Mouse (Mus musculus): ENCODE measurements around the gene Hcn3. TPM values are rescaled to one million over a fixed set of nuclear protein-coding genes. Genes with fewer than 3 reads are reported as not detected.

Hcn3 gene
- polyA plus RNA-seq, 1 experiment from 2014 or later, result 3.6 TPM

- H3K4me1 ChIP-seq, result peaks cover 6% of the 10 kb centered on the region
- peaks cover 13% of the 10 kb centered on the region for H3K36me3 ChIP-seq
- no peak overlapping the region for H3K4me3 ChIP-seq
- no peak overlapping the region for H3K9ac ChIP-seq
- H3K9me3 ChIP-seq, result no peaks in the 10 kb centered on the region
- no peak overlapping the region for H3K4me2 ChIP-seq
- H3K27me3 ChIP-seq, result no peaks in the 10 kb centered on the region
- 57% methylated on average over 1 of the region's 1 CpGs for WGBS
- no peak for ATAC-seq (ENCODE audit: insufficient number of reproducible peaks, insufficient read depth, low FRiP score, low TSS enrichment, low read depth)
- H3K27ac ChIP-seq, result no peak overlapping the region
Measured at GRCm38 (mm10) chr3:89193351-89193750, 33.4 kb upstream of the Hcn3 start.

- no peaks in the 10 kb centered on the region for H3K27me3 ChIP-seq
- no peak for ATAC-seq (ENCODE audit: insufficient number of reproducible peaks, insufficient read depth, low FRiP score, low TSS enrichment, low read depth)
- H3K4me3 ChIP-seq, result no peak overlapping the region
- no peak overlapping the region for H3K4me2 ChIP-seq
- no peaks in the 10 kb centered on the region for H3K9me3 ChIP-seq
- peaks cover 33% of the 10 kb centered on the region for H3K36me3 ChIP-seq
- 81% methylated on average over 8 of the region's 8 CpGs for WGBS
- H3K27ac ChIP-seq, result no peak overlapping the region
- H3K9ac ChIP-seq, result no peak overlapping the region
- H3K4me1 ChIP-seq, result peaks cover 6% of the 10 kb centered on the region
Measured at GRCm38 (mm10) chr3:89190436-89190835, 30.4 kb upstream of the Hcn3 start.

GRCm38 (mm10) chr3:89188478-89188875 is 28.5 kb upstream of the Hcn3 start:
- H3K27ac ChIP-seq, result no peak overlapping the region
- H3K4me1 ChIP-seq, result peaks cover 26% of the 10 kb centered on the region
- WGBS, result 56% methylated on average over 12 of the region's 12 CpGs
- ATAC-seq (ENCODE audit: insufficient number of reproducible peaks, insufficient read depth, low FRiP score, low TSS enrichment, low read depth), result no peak
- H3K9ac ChIP-seq, result no peak overlapping the region
- no peak overlapping the region for H3K4me2 ChIP-seq
- no peaks in the 10 kb centered on the region for H3K9me3 ChIP-seq
- no peaks in the 10 kb centered on the region for H3K27me3 ChIP-seq
- no peak overlapping the region for H3K4me3 ChIP-seq
- H3K36me3 ChIP-seq, result peaks cover 33% of the 10 kb centered on the region

DNA sequence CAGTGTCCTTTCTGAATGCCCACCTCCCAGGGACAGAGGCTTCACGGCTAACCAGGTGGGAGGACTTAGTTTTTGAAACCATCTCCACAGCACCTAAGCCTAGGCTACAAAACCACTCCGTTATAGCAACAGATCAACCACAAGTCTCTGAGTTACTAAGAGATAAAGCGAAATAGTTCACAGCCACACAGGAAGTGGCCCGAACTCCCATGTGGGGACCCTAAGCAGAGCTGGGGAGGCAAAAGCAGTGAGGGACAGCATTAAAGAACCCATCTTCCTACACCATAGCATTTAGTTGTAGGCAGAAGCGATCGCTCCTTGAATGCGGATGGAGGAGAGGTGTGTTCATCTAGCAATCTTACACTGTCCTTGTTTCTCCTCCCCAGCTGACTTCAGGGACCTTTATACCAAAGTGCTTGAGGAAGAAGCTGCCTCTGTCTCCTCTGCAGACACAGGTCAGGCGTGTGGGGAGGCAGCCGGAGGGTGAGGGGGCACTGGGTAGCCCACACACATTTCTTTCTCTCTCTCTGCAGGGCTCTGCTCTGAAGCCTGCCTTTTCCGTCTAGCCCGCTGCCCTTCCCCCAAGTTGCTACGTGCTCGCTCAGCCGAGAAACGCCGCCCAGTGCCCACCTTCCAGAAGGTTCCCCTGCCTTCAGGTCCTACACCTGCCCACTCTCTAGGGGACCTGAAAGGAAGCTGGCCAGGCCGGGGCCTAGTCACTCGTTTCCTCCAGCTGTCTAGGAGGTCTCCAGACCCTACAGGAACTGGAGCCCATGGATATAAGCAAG is 27.9 kb upstream of the Hcn3 start:
- Histone ChIP-seq H3K4me3 (no peak overlapping the region), H3K9ac (no peak overlapping the region), H3K9me3 (no peaks in the 10 kb centered on the region), H3K36me3 (peaks cover 33% of the 10 kb centered on the region), H3K4me1 (peaks cover 27% of the 10 kb centered on the region), H3K27me3 (no peaks in the 10 kb centered on the region), H3K27ac (no peak overlapping the region), H3K4me2 (no peak overlapping the region)
- 66% methylated on average over 18 of the region's 18 CpGs for WGBS
- ATAC-seq (ENCODE audit: insufficient number of reproducible peaks, insufficient read depth, low FRiP score, low TSS enrichment, low read depth), result no peak

- H3K4me2 ChIP-seq, result no peak overlapping the region
- no peaks in the 10 kb centered on the region for H3K27me3 ChIP-seq
- ATAC-seq (ENCODE audit: insufficient number of reproducible peaks, insufficient read depth, low FRiP score, low TSS enrichment, low read depth), result 0 out of 2 replicates have a peak, but pooled peaks have one; percentile 3
- H3K9ac ChIP-seq, result no peak overlapping the region
- WGBS, result 39% methylated on average over 23 of the region's 23 CpGs
- H3K4me1 ChIP-seq, result peaks cover 32% of the 10 kb centered on the region
- H3K36me3 ChIP-seq, result peaks cover 39% of the 10 kb centered on the region
- no peak overlapping the region for H3K4me3 ChIP-seq
- no peak overlapping the region for H3K27ac ChIP-seq
- no peaks in the 10 kb centered on the region for H3K9me3 ChIP-seq
Measured at GRCm38 (mm10) chr3:89187197-89187596, 27.2 kb upstream of the Hcn3 start.

GRCm38 (mm10) chr3:89183959-89184315 is 23.9 kb upstream of the Hcn3 start:
- Histone ChIP-seq H3K4me1 (peaks cover 39% of the 10 kb centered on the region), H3K27ac (no peak overlapping the region), H3K36me3 (peaks cover 65% of the 10 kb centered on the region), H3K27me3 (no peaks in the 10 kb centered on the region), H3K4me2 (peak overlapping the region; percentile 92), H3K9me3 (no peaks in the 10 kb centered on the region), H3K4me3 (peak overlapping the region; percentile 69), H3K9ac (peak overlapping the region; percentile 88)
- no peak for ATAC-seq (ENCODE audit: insufficient number of reproducible peaks, insufficient read depth, low FRiP score, low TSS enrichment, low read depth)
- 80% methylated on average over 6 of the region's 6 CpGs for WGBS

DNA sequence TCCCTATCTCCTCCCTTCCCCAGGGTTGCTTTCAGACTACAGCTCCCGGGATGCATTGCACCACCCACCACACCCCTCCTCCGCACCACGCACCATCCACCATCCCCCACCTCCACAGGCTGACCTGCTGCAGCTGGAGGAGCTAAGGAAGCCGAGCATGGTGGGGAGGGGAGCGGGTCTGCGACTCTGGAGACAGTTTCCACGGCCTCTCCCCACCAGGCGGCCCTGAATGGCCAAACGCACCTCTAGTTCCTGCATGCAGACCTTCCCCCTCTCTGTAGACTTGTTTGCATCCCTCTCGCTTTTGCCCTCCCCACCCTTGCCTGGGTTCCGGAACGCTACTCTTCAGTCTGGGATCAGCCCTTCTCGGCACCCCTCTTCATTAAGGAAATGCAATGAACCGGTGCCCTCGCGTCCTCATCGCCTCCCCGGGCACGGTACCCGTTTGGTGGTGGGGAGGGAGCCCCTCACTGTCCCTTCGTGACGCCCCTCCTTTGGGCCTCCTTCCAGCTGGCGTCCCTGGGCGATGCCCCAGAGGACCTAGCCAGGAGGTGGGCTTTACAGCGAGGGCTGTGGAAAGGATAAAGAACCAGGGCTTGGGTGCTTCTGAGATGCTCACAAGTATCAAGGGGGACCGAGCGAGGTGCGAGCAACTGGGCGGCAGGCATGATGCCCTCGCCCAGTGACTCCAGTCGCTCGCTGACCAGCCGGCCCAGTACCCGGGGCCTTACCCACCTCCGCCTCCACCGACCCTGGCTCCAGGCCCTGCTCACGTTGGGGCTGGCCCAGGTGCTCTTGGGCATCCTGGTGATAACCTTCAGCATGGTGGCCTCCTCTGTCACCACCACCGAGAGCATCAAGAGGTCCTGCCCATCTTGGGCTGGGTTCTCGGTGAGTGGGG is 23.3 kb upstream of the Hcn3 start, which contains the start of gene Fam189b:
Gene Fam189b (plus strand): TSS at position 86 of the 901 bp plus-strand sequence.
- H3K9me3 ChIP-seq, result no peaks in the 10 kb centered on the region
- H3K4me1 ChIP-seq, result peaks cover 45% of the 10 kb centered on the region
- ATAC-seq (ENCODE audit: insufficient number of reproducible peaks, insufficient read depth, low FRiP score, low TSS enrichment, low read depth), result peak; percentile 87
- peak within 1 kb of the TSS; percentile 92 for H3K4me2 ChIP-seq
- peaks cover 60% of the 10 kb centered on the region for H3K36me3 ChIP-seq
- H3K27me3 ChIP-seq, result no peaks in the 10 kb centered on the region
- H3K27ac ChIP-seq, result peak within 1 kb of the TSS; percentile 87
- peak within 1 kb of the TSS; percentile 69 for H3K4me3 ChIP-seq
- H3K9ac ChIP-seq, result peak within 1 kb of the TSS; percentile 88
- WGBS, result 7% methylated on average over 39 of the region's 39 CpGs

- Histone ChIP-seq H3K9ac (peak overlapping the region; percentile 88), H3K4me1 (peaks cover 47% of the 10 kb centered on the region), H3K36me3 (peaks cover 52% of the 10 kb centered on the region), H3K9me3 (no peaks in the 10 kb centered on the region), H3K27ac (peak overlapping the region; percentile 87; the same call in 1 of the 2 replicates), H3K4me2 (peak overlapping the region; percentile 92), H3K27me3 (no peaks in the 10 kb centered on the region), H3K4me3 (peak overlapping the region; percentile 69)
- no peak for ATAC-seq (ENCODE audit: insufficient number of reproducible peaks, insufficient read depth, low FRiP score, low TSS enrichment, low read depth)
- WGBS, result 48% methylated on average over 7 of the region's 7 CpGs
Measured at GRCm38 (mm10) chr3:89182531-89183057, 22.6 kb upstream of the Hcn3 start.

GRCm38 (mm10) chr3:89181749-89182500 is 21.9 kb upstream of the Hcn3 start:
- Histone ChIP-seq H3K4me1 (peaks cover 45% of the 10 kb centered on the region), H3K4me3 (no peak overlapping the region), H3K27ac (0 out of 2 replicates have a peak overlapping the region, but pooled peaks have one; percentile 2), H3K27me3 (no peaks in the 10 kb centered on the region), H3K9ac (no peak overlapping the region), H3K36me3 (peaks cover 46% of the 10 kb centered on the region), H3K4me2 (no peak overlapping the region), H3K9me3 (no peaks in the 10 kb centered on the region)
- 92% methylated on average over 27 of the region's 27 CpGs for WGBS
- no peak for ATAC-seq (ENCODE audit: insufficient number of reproducible peaks, insufficient read depth, low FRiP score, low TSS enrichment, low read depth)

- no peak overlapping the region for H3K4me3 ChIP-seq
Measured at GRCm38 (mm10) chr3:89179056-89179455, 19.1 kb upstream of the Hcn3 start.

DNA sequence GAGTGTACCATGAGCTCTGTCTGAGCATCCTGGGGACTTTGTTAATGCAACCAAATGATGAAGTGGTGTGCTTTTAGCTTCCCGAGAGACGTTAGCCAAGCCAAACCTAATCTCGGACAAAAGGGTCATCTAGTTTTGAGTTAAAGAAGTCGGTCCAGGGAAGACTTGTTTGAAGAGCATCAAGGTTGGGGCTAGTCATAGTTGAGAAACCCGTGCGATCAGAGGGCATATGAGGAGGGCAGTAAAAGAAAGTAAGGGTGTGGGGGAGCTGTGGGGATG is 18.1 kb upstream of the Hcn3 start:
- peak overlapping the region; percentile 84 for H3K27ac ChIP-seq
- H3K36me3 ChIP-seq, result peaks cover 75% of the 10 kb centered on the region
- peak overlapping the region; percentile 76 for H3K4me3 ChIP-seq
- WGBS, result 8% methylated on average over 6 of the region's 6 CpGs
- H3K4me2 ChIP-seq, result peak overlapping the region; percentile 83
- H3K4me1 ChIP-seq, result peaks cover 25% of the 10 kb centered on the region
- H3K27me3 ChIP-seq, result no peaks in the 10 kb centered on the region
- no peak for ATAC-seq (ENCODE audit: insufficient number of reproducible peaks, insufficient read depth, low FRiP score, low TSS enrichment, low read depth)
- peak overlapping the region; percentile 91 for H3K9ac ChIP-seq
- H3K9me3 ChIP-seq, result no peaks in the 10 kb centered on the region

More at GRCm38 (mm10) chr3:89179056-89179455, 19.1 kb upstream of the Hcn3 start:
- Histone ChIP-seq H3K9me3 (no peaks in the 10 kb centered on the region), H3K27ac (no peak overlapping the region), H3K4me1 (peaks cover 32% of the 10 kb centered on the region), H3K4me2 (peak overlapping the region; percentile 83), H3K9ac (peak overlapping the region; percentile 91), H3K27me3 (no peaks in the 10 kb centered on the region), H3K36me3 (peaks cover 65% of the 10 kb centered on the region)
- no peak for ATAC-seq (ENCODE audit: insufficient number of reproducible peaks, insufficient read depth, low FRiP score, low TSS enrichment, low read depth)
- 91% methylated on average over 11 of the region's 11 CpGs for WGBS

Measured in embryonic facial prominence, embryonic 13.5 days (tissue).